Mouse (Mus musculus): Measurements from ENCODE around the gene Rab25. TPM values are rescaled to one million over a fixed set of nuclear protein-coding genes. Genes with fewer than 3 reads are reported as not detected.
A peak's percentile ranks its signal among the peaks of the same experiment; 100 is the strongest.

Gene Rab25
- total RNA-seq, 4 experiments from 2014 or later, result not detected

- peak; percentile 49 to 63 for DNase-seq (ENCODE audit: low spot score in 2 of 2)
Measured at GRCm38 (mm10) chr3:88526157-88527131, 21.7 kb downstream of the Rab25 start.

- no peak for DNase-seq (ENCODE audit: low spot score in 2 of 2)
Measured at GRCm38 (mm10) chr3:88525021-88525420, 23.1 kb downstream of the Rab25 start.

GRCm38 (mm10) chr3:88523027-88523426 lies 25.1 kb downstream of the Rab25 start:
- no peak for DNase-seq (ENCODE audit: low spot score in 2 of 2)

- no peak for DNase-seq (ENCODE audit: low spot score in 2 of 2)
Measured at GRCm38 (mm10) chr3:88521803-88522331, 26.2 kb downstream of the Rab25 start.

- DNase-seq (ENCODE audit: low spot score in 2 of 2), result no peak
Measured at GRCm38 (mm10) chr3:88521156-88521555, 26.9 kb downstream of the Rab25 start.

GRCm38 (mm10) chr3:88520078-88520477 lies 28.0 kb downstream of the Rab25 start:
- no peak for DNase-seq (ENCODE audit: low spot score in 2 of 2)

GRCm38 (mm10) chr3:88518411-88518810 lies 29.7 kb downstream of the Rab25 start:
- DNase-seq (ENCODE audit: low spot score in 2 of 2), result no peak

- DNase-seq (ENCODE audit: low spot score in 2 of 2), result no peak
Measured at GRCm38 (mm10) chr3:88516407-88516806, 31.7 kb downstream of the Rab25 start.

- DNase-seq (ENCODE audit: low spot score in 2 of 2), result no peak
Measured at GRCm38 (mm10) chr3:88515095-88515386, 33.1 kb downstream of the Rab25 start.

GRCm38 (mm10) chr3:88514231-88515094 lies 33.6 kb downstream of the Rab25 start:
- DNase-seq (ENCODE audit: low spot score in 2 of 2), result no peak

GRCm38 (mm10) chr3:88513546-88514115 lies 34.5 kb downstream of the Rab25 start:
- DNase-seq (ENCODE audit: low spot score in 2 of 2), result no peak

- no peak for DNase-seq (ENCODE audit: low spot score in 2 of 2)
Measured at GRCm38 (mm10) chr3:88512896-88513545, 35.1 kb downstream of the Rab25 start.

GRCm38 (mm10) chr3:88512141-88512895 lies 35.8 kb downstream of the Rab25 start:
- DNase-seq (ENCODE audit: low spot score in 2 of 2), result no peak

GRCm38 (mm10) chr3:88511559-88511958 lies 36.5 kb downstream of the Rab25 start:
- DNase-seq (ENCODE audit: low spot score in 2 of 2), result no peak

GRCm38 (mm10) chr3:88510421-88511289 lies 37.4 kb downstream of the Rab25 start:
- DNase-seq (ENCODE audit: low spot score in 2 of 2), result no peak

GRCm38 (mm10) chr3:88509692-88510420 lies 38.2 kb downstream of the Rab25 start, which contains the start of gene Lmna:
TSS of gene Lmna (minus strand) at chr3:88509956.
- DNase-seq (ENCODE audit: low spot score in 2 of 2), result peak; percentile 74 to 95

GRCm38 (mm10) chr3:88509250-88509649 lies 38.9 kb downstream of the Rab25 start:
- no peak for DNase-seq (ENCODE audit: low spot score in 2 of 2)

GRCm38 (mm10) chr3:88505765-88506164 lies 42.3 kb downstream of the Rab25 start:
- no peak for DNase-seq (ENCODE audit: low spot score in 2 of 2)

- DNase-seq (ENCODE audit: low spot score in 2 of 2), result no peak
Measured at GRCm38 (mm10) chr3:88505081-88505480, 43.0 kb downstream of the Rab25 start.
